Mouse (Mus musculus) right cerebral cortex, postnatal 10 days (tissue): ENCODE measurements at regions not wholly inside any gene's neighbourhood (a gene's known extent, or its start where the extent isn't known, plus 50 kb on each side); places are given as distances from the start of the nearest gene placed in this dataset.
A peak's percentile ranks its signal among the peaks of the same experiment; 100 is the strongest.

Experiments
- DNase-seq, 2 experiments: peaks; one replicate each; pipeline ENCODE4 v3.0.0; 2021; ENCODE audit warnings: low spot score in 2 of 2

GRCm38 (mm10) chr3:54993761-54994160, 61.5 kb downstream of the Ccna1 start:
- DNase-seq, result no peak

GRCm38 (mm10) chr3:54990073-54990472, 65.2 kb downstream of the Ccna1 start:
- DNase-seq, result no peak

GRCm38 (mm10) chr3:54989358-54989757, 65.9 kb downstream of the Ccna1 start:
- DNase-seq, result peak; percentile 83 to 85

GRCm38 (mm10) chr3:54981488-54981887, 65.8 kb upstream of the Sertm1 start:
- no peak for DNase-seq

- peak; percentile 50 to 60 for DNase-seq
These were observed 64.6 kb upstream of the Sertm1 start for GRCm38 (mm10) chr3:54980312-54980711.

- no peak for DNase-seq
These were observed 49.8 kb upstream of the Sertm1 start for GRCm38 (mm10) chr3:54965512-54965911.
